Mouse (Mus musculus) lung, embryonic 14.5 days (tissue): ENCODE data around the gene Nkd1. TPM values are rescaled to one million over a fixed set of nuclear protein-coding genes. Genes with fewer than 3 reads are reported as not detected.

Experiments used
- ATAC-seq: fragments of 200-750 bp; cut with Nextera tagmentation; 2 replicates; pipeline ENCODE4 v1.8.0; 2017; ENCODE audit warnings: mild to moderate bottlenecking, moderate TSS enrichment, moderate library complexity; ENCODE audit not compliant: insufficient read depth
- DNase-seq: peaks from one replicate; pipeline ENCODE4 v3.0.0-alpha.2; 2015
- H3K27ac ChIP-seq: fragments of 300-500 bp; sonication (generic); 2 replicates; pipeline ENCODE4 v1.5.1; 2014; ENCODE audit warnings: low read depth, mild to moderate bottlenecking, moderate library complexity
- H3K27me3 ChIP-seq: fragments of 300-500 bp; sonication (generic); 2 replicates; pipeline ENCODE4 v1.6.1; 2014; ENCODE audit warnings: low read length, control low read depth; ENCODE audit not compliant: insufficient read depth
- H3K36me3 ChIP-seq: fragments of 300-500 bp; sonication (generic); 2 replicates; pipeline ENCODE4 v1.6.1; 2014; ENCODE audit warnings: control low read depth; ENCODE audit not compliant: insufficient read depth
- H3K4me1 ChIP-seq: fragments of 300-500 bp; sonication (generic); 2 replicates; pipeline ENCODE4 v1.6.1; 2014; ENCODE audit warnings: antibody characterized with exemption, control low read depth; ENCODE audit not compliant: insufficient read depth
- H3K4me2 ChIP-seq: fragments of 300-500 bp; sonication (generic); 2 replicates; pipeline ENCODE4 v1.6.1; 2014; ENCODE audit warnings: mild to moderate bottlenecking
- H3K4me3 ChIP-seq: fragments of 300-500 bp; sonication (generic); 2 replicates; pipeline ENCODE4 v1.5.1; 2014; ENCODE audit warnings: low read depth, low read length
- H3K9ac ChIP-seq: fragments of 300-500 bp; sonication (generic); 2 replicates; pipeline ENCODE4 v1.6.1; 2014
- H3K9me3 ChIP-seq: fragments of 300-500 bp; sonication (generic); 2 replicates; pipeline ENCODE4 v1.6.1; 2016; ENCODE audit warnings: low read depth, low read length, control low read depth
- CTCF ChIP-seq: IDR thresholded peaks from 2 replicates; pipeline ENCODE4 v1.5.1; 2016; ENCODE audit warnings: antibody characterized with exemption, low read depth
- WGBS: fragments of 180-500 bp; shearing (Covaris S2); extraction: QIAGEN DNeasy Blood & Tissue Kit; methylation state at CpG from one replicate; pipeline ENCODE4 v1.1.7; 2014; 5-methylcytosine and 5-hydroxymethylcytosine counted together
- polyA plus RNA-seq: library from polyadenylated mRNA; unstranded; fragments of >200 nt; fragmentation: Nextera tagmentation; extraction: Ambion mirVana; gene quantifications from 2 replicates; pipeline ENCODE4 v1.2.1, GENCODE M21; 2014

Gene Nkd1
- polyA plus RNA-seq, 1 experiment from 2014 or later = 63.4 TPM

DNA sequence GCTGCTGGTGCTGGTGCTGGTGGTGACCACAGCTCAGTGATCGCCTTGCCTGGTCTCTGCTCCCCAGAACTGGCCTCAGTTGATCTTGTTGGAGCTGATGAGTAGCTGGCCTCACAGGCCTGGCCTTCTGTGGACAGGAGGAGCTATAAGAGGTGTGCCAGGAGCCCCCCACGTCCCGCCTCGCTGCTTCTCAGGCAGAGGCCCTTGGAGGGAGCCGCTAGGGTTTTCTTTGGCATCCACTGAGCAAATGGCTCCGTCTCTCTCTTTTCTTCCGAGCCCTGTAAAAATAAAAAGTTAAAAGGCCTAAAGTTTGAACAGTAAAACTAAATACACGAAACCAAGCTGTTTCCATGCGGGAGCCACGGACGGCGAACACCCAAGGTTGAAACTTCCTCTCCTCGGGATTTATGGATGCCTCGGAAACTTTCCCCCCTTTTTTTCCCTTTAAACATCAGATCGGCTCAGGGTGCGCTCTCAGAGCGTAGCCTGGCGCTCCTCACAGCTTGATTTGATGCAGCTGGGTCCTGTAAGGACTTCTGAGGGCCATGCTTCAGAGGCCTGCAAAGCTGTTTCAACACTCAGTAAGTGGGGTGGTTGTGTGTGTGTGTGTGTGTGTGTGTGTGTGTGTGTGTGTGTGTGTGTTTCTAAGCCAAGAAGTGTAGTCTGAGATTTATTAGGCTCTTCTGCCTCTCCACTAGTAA is 25.0 kb downstream of the Nkd1 start:
- DNase-seq (peak; percentile 88), ATAC-seq (peak; percentile 81)
- H3K36me3 ChIP-seq = peaks cover 11% of the 10 kb centered on the region; the same call in 1 of the 2 replicates
- H3K9ac ChIP-seq = peak overlapping the region; percentile 35
- WGBS = 24% methylated on average over 18 of the region's 18 CpGs
- 0 out of 2 replicates have a peak overlapping the region, but pooled peaks have one; percentile 8 for H3K4me2 ChIP-seq
- no peak overlapping the region for H3K4me3 ChIP-seq
- no peaks in the 10 kb centered on the region for H3K27me3 ChIP-seq
- peaks cover 34% of the 10 kb centered on the region for H3K4me1 ChIP-seq
- no peak for TF ChIP-seq CTCF
- H3K9me3 ChIP-seq = no peaks in the 10 kb centered on the region
- peak overlapping the region; percentile 97 for H3K27ac ChIP-seq

DNA sequence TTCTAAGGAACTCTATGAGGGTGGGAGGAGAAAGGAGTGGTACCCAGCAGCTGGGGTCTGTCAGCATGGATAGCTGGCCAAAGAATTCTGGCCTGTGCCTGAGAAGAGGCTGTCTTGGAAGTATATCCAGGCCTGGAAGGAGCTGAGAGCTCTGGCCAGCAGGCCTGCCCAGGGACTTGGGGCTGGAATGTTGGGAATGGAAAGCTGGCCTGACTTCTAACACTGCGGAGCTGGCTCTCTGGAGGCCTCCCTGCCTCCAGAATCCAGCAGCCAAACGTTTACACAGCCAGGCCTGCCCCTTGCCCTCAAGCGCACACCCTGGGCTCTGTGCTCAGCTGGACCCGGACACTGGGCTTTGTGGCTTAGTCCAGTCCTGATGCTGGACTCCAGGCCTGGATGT is 34.5 kb downstream of the Nkd1 start:
- peak; percentile 93 for ATAC-seq
- Histone ChIP-seq H3K9me3 (no peaks in the 10 kb centered on the region), H3K27ac (peak overlapping the region; percentile 85), H3K4me3 (no peak overlapping the region), H3K9ac (peak overlapping the region; percentile 7; the same call in 1 of the 2 replicates), H3K36me3 (peaks cover 7% of the 10 kb centered on the region), H3K4me2 (no peak overlapping the region), H3K27me3 (no peaks in the 10 kb centered on the region), H3K4me1 (0 out of 2 replicates have a peak, but pooled peaks cover 13% of the 10 kb centered on the region)
- peak; percentile 89 for DNase-seq
- 22% methylated on average over 4 of the region's 4 CpGs for WGBS
- TF ChIP-seq CTCF = no peak

DNA sequence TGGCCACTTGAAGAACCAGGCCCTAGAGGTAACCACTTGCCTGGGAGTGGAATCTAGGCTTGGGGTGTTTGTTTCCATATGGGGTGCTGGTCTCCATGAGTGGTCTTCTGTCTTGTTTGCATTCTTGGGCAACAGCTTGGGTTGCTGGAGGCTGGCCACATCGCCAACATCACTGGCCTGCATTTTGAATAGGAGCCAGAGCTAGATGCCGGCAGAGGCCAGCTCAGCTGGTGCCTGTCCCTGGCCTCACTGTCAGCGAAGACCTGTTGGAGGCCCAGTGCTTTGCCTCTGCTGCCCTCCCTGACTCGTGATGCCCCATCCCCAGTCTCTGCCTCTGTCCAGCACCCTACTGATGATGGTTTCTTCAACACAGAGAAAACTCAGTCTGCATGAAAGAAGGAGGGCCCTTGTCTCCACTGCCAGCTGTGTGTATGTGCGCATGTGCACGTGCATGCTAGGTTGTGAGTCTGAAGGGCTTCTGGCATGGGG is 38.9 kb downstream of the Nkd1 start:
- DNase-seq = no peak
- Histone ChIP-seq H3K27me3 (no peaks in the 10 kb centered on the region), H3K27ac (no peak overlapping the region), H3K9me3 (no peaks in the 10 kb centered on the region), H3K4me1 (peaks cover 21% of the 10 kb centered on the region), H3K4me2 (no peak overlapping the region), H3K4me3 (no peak overlapping the region), H3K36me3 (peaks cover 7% of the 10 kb centered on the region; the same call in 1 of the 2 replicates), H3K9ac (no peak overlapping the region)
- ATAC-seq = no peak
- no peak for TF ChIP-seq CTCF
- 64% methylated on average over 6 of the region's 6 CpGs for WGBS

DNA sequence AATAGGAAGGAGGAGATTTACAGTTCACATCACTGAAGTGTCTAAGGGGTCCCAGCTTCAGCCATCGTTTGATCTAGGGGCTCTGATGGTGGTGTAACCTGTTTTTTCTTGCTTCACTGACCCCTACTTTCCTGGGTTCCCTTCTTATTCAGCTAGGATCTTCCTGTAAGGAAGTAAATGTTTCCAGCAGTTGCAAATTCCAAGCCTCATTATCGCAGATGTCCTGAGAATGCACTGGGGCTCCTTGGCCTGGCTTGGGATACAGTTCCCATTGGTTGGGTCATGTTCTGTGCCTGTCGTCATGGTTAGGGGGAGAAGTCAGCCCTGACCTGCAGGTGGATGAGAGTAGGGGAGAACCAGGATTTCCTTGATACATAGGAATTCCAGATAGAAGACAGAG is 40.2 kb downstream of the Nkd1 start:
- Histone ChIP-seq H3K4me3 (no peak overlapping the region), H3K9me3 (no peaks in the 10 kb centered on the region), H3K9ac (no peak overlapping the region), H3K4me1 (peaks cover 27% of the 10 kb centered on the region), H3K4me2 (no peak overlapping the region), H3K27me3 (no peaks in the 10 kb centered on the region), H3K27ac (no peak overlapping the region), H3K36me3 (peaks cover 7% of the 10 kb centered on the region; the same call in 1 of the 2 replicates)
- 59% methylated on average over 3 of the region's 3 CpGs for WGBS
- DNase-seq = no peak
- no peak for ATAC-seq
- no peak for TF ChIP-seq CTCF

DNA sequence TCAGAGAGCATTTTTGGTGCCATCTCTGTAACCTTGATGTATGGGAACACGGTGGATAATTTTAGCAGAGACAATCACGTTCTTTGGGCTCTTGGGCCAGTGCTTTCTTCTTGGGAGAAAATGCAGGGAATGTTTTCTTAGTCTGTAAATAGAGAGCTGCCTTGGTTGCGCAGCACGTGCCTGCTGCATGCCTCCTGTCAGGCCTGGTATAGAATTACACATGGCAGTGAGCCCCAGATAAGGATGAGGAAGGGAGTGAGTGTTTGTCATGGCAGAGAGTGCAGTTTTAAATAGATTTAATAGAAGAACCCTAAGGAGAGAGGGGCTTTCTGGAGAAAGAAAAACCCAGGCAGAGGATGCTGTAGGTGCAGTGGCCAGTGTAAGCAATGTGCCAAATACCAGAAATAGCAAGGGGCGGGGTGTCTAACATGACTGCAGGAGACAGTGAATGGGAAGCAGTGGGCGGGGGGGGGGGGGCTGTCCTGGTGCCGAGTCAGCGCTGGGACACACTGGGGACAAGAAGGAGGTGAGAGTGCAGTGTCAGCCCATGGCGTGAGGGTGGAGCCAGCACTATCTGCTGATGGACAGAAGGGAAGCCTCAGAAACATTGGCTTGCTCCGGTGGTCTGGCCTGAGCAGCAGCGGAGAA is 43.2 kb downstream of the Nkd1 start:
- no peak for TF ChIP-seq CTCF
- 17% methylated on average over 11 of the region's 11 CpGs for WGBS
- H3K9ac ChIP-seq = no peak overlapping the region
- no peaks in the 10 kb centered on the region for H3K36me3 ChIP-seq
- DNase-seq (peak; percentile 57), ATAC-seq (peak; percentile 29)
- H3K4me1 ChIP-seq = peaks cover 53% of the 10 kb centered on the region
- H3K4me3 ChIP-seq = no peak overlapping the region
- no peaks in the 10 kb centered on the region for H3K9me3 ChIP-seq
- peak overlapping the region; percentile 44 for H3K27ac ChIP-seq
- H3K27me3 ChIP-seq = no peaks in the 10 kb centered on the region
- 0 out of 2 replicates have a peak overlapping the region, but pooled peaks have one; percentile 5 for H3K4me2 ChIP-seq

DNA sequence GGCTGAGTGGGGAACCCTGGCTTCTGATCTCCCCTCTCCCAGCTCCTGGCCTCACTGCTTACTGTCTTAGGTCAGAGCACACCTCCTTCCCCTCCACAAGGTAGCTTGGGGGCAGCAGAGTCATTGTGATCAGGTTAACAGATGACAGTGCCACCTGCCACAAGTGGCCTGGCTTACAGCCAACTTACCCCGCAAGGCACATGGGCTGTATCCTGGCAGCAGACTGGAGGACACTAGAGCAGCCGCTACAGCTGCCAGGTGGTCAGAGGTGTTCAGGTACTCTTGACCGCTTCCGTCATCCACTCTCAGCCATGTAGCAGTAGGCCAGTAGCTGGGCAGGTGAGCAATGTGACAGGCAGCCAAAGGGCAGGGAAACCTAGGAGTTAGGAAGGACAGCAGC is 45.0 kb downstream of the Nkd1 start:
- H3K4me2 ChIP-seq = no peak overlapping the region
- ATAC-seq = 0 out of 2 replicates have a peak, but pooled peaks have one; percentile 14
- H3K27ac ChIP-seq = peak overlapping the region; percentile 54
- H3K9ac ChIP-seq = no peak overlapping the region
- no peaks in the 10 kb centered on the region for H3K36me3 ChIP-seq
- no peaks in the 10 kb centered on the region for H3K27me3 ChIP-seq
- 49% methylated on average over 4 of the region's 4 CpGs for WGBS
- H3K4me1 ChIP-seq = peaks cover 65% of the 10 kb centered on the region
- peak; percentile 68 for DNase-seq
- no peak overlapping the region for H3K4me3 ChIP-seq
- no peaks in the 10 kb centered on the region for H3K9me3 ChIP-seq
- peak; percentile 24; the same call in 1 of the 2 replicates for TF ChIP-seq CTCF
